Mouse (Mus musculus) embryo, embryonic 9.5 days (tissue): ENCODE measurements around the gene Ccdc54.

Source experiments
- DNase-seq: peaks from one replicate; pipeline ENCODE4 v3.0.0-alpha.2; 2017; ENCODE audit errors: extremely low spot score

The Ccdc54 gene

GRCm38 (mm10) chr16:50542554-50543333 is 48.2 kb downstream of the Ccdc54 start:
- DNase-seq = no peak
